Mouse (Mus musculus) macrophage (primary cell): ENCODE data around the gene Ostf1. TPM values are rescaled to one million over a fixed set of nuclear protein-coding genes. Genes with fewer than 3 reads are reported as not detected.
"Not testable (repeated sequence)": the region's sequence is repeated elsewhere in the genome, so short reads cannot be mapped to it uniquely, and the experiment has no call there.

Experiments used
- H3K27ac ChIP-seq: fragments of 350-480 bp; formaldehyde crosslinking; 2 replicates; pipeline ENCODE4 v1.9.0; 2021
- H3K36me3 ChIP-seq: fragments of 350-480 bp; formaldehyde crosslinking; 2 replicates; pipeline ENCODE4 v1.9.0; 2021; ENCODE audit errors: inconsistent target
- H3K4me3 ChIP-seq: fragments of 350-480 bp; formaldehyde crosslinking; 2 replicates; pipeline ENCODE4 v1.9.0; 2021; ENCODE audit errors: inconsistent target
- H3K79me2 ChIP-seq: fragments of 350-480 bp; formaldehyde crosslinking; 2 replicates; pipeline ENCODE4 v1.9.0; 2021; ENCODE audit errors: inconsistent target
- WGBS: methylation state at CpG from one replicate; pipeline ENCODE4 v1.1.7; 2026; ENCODE audit warnings: inconsistent platforms; ENCODE audit not compliant: missing documents; 5-methylcytosine and 5-hydroxymethylcytosine counted together
- polyA plus RNA-seq: library from polyadenylated mRNA; stranded (reverse); fragments of 250-400 nt; gene quantifications from 3 replicates; pipeline ENCODE4 v1.2.4, GENCODE M21; 2018; ENCODE audit warnings: inconsistent platforms

Gene Ostf1
- polyA plus RNA-seq, 1 experiment from 2014 or later: 583 TPM

- WGBS: 100% methylated on average over 5 of the region's 5 CpGs
- Histone ChIP-seq H3K79me2 (peaks cover 100% of the 10 kb centered on the region), H3K27ac (no peak overlapping the region)
Measured at GRCm38 (mm10) chr19:18599650-18600049, 32.0 kb downstream of the Ostf1 start.

GRCm38 (mm10) chr19:18599051-18599450 is 32.6 kb downstream of the Ostf1 start:
- Histone ChIP-seq H3K79me2 (peaks cover 100% of the 10 kb centered on the region), H3K4me3 (no peak overlapping the region), H3K27ac (no peak overlapping the region), H3K36me3 (peaks cover 37% of the 10 kb centered on the region)
- 96% methylated on average over 8 of the region's 8 CpGs for WGBS

More at GRCm38 (mm10) chr19:18599650-18600049, 32.0 kb downstream of the Ostf1 start:
- Histone ChIP-seq H3K4me3 (no peak overlapping the region), H3K36me3 (peaks cover 34% of the 10 kb centered on the region)

GRCm38 (mm10) chr19:18598265-18598926 is 33.2 kb downstream of the Ostf1 start:
- peaks cover 36% of the 10 kb centered on the region; the same call in 1 of the 2 replicates for H3K36me3 ChIP-seq
- no peak overlapping the region for H3K27ac ChIP-seq
- 83% methylated on average over 3 of the region's 3 CpGs for WGBS
- peaks cover 100% of the 10 kb centered on the region for H3K79me2 ChIP-seq
- no peak overlapping the region for H3K4me3 ChIP-seq

GRCm38 (mm10) chr19:18597772-18598171 is 33.9 kb downstream of the Ostf1 start:
- Histone ChIP-seq H3K4me3 (no peak overlapping the region), H3K79me2 (peaks cover 100% of the 10 kb centered on the region), H3K27ac (no peak overlapping the region), H3K36me3 (peaks cover 33% of the 10 kb centered on the region)
- WGBS: 80% methylated on average over 6 of the region's 6 CpGs

GRCm38 (mm10) chr19:18596876-18597275 is 34.7 kb downstream of the Ostf1 start:
- Histone ChIP-seq H3K4me3 (no peak overlapping the region), H3K27ac (no peak overlapping the region), H3K36me3 (peaks cover 33% of the 10 kb centered on the region), H3K79me2 (peaks cover 100% of the 10 kb centered on the region)
- WGBS: 91% methylated on average over 5 of the region's 5 CpGs

GRCm38 (mm10) chr19:18593722-18594121 is 37.9 kb downstream of the Ostf1 start:
- Histone ChIP-seq H3K79me2 (peaks cover 98% of the 10 kb centered on the region), H3K36me3 (peaks cover 54% of the 10 kb centered on the region), H3K27ac (no peak overlapping the region), H3K4me3 (no peak overlapping the region)
- 88% methylated on average over 10 of the region's 10 CpGs for WGBS

- peaks cover 93% of the 10 kb centered on the region for H3K79me2 ChIP-seq
- H3K27ac ChIP-seq: no peak overlapping the region
- WGBS: 93% methylated on average over 6 of the region's 6 CpGs
- no peak overlapping the region for H3K4me3 ChIP-seq
- H3K36me3 ChIP-seq: peaks cover 60% of the 10 kb centered on the region
Measured at GRCm38 (mm10) chr19:18592919-18593318, 38.7 kb downstream of the Ostf1 start.

GRCm38 (mm10) chr19:18590942-18591354 is 40.7 kb downstream of the Ostf1 start:
- WGBS: 25% methylated on average over 5 of the region's 5 CpGs
- peaks cover 79% of the 10 kb centered on the region for H3K36me3 ChIP-seq
- no peak overlapping the region for H3K27ac ChIP-seq
- H3K4me3 ChIP-seq: no peak overlapping the region
- H3K79me2 ChIP-seq: peaks cover 93% of the 10 kb centered on the region

- Histone ChIP-seq H3K36me3 (peaks cover 86% of the 10 kb centered on the region), H3K79me2 (peaks cover 93% of the 10 kb centered on the region), H3K4me3 (no peak overlapping the region), H3K27ac (no peak overlapping the region)
- WGBS: 92% methylated on average over 5 of the region's 5 CpGs
Measured at GRCm38 (mm10) chr19:18590234-18590633, 41.4 kb downstream of the Ostf1 start.

- no peak overlapping the region for H3K27ac ChIP-seq
- H3K4me3 ChIP-seq: no peak overlapping the region
- WGBS: 95% methylated on average over 6 of the region's 8 CpGs
- peaks cover 91% of the 10 kb centered on the region for H3K79me2 ChIP-seq
- H3K36me3 ChIP-seq: peaks cover 89% of the 10 kb centered on the region
Measured at GRCm38 (mm10) chr19:18589276-18589675, 42.3 kb downstream of the Ostf1 start.

GRCm38 (mm10) chr19:18588801-18589200 is 42.8 kb downstream of the Ostf1 start:
- Histone ChIP-seq H3K36me3 (peaks cover 85% of the 10 kb centered on the region), H3K79me2 (peaks cover 87% of the 10 kb centered on the region)
- WGBS: 95% methylated on average over 10 of the region's 10 CpGs
- H3K4me3 ChIP-seq, H3K27ac ChIP-seq: not testable (repeated sequence)

GRCm38 (mm10) chr19:18588243-18588642 is 43.4 kb downstream of the Ostf1 start:
- no CpG with 5 or more reads among the region's 1 CpGs for WGBS
- Histone ChIP-seq H3K27ac (no peak overlapping the region), H3K36me3 (peaks cover 83% of the 10 kb centered on the region), H3K4me3 (no peak overlapping the region), H3K79me2 (peaks cover 81% of the 10 kb centered on the region)

GRCm38 (mm10) chr19:18587118-18587517 is 44.5 kb downstream of the Ostf1 start:
- Histone ChIP-seq H3K79me2 (peaks cover 76% of the 10 kb centered on the region), H3K4me3 (no peak overlapping the region), H3K36me3 (peaks cover 73% of the 10 kb centered on the region), H3K27ac (no peak overlapping the region)
- 95% methylated on average over 9 of the region's 9 CpGs for WGBS

GRCm38 (mm10) chr19:18584621-18585020 is 47.0 kb downstream of the Ostf1 start:
- Histone ChIP-seq H3K4me3 (no peak overlapping the region), H3K36me3 (peaks cover 64% of the 10 kb centered on the region), H3K27ac (no peak overlapping the region), H3K79me2 (peaks cover 55% of the 10 kb centered on the region; the same call in 1 of the 2 replicates)
- WGBS: 89% methylated on average over 6 of the region's 7 CpGs

- Histone ChIP-seq H3K27ac (no peak overlapping the region; the same call in 1 of the 2 replicates), H3K36me3 (peaks cover 59% of the 10 kb centered on the region), H3K4me3 (no peak overlapping the region), H3K79me2 (peaks cover 47% of the 10 kb centered on the region; the same call in 1 of the 2 replicates)
- WGBS: 89% methylated on average over 4 of the region's 4 CpGs
Measured at GRCm38 (mm10) chr19:18583706-18584105, 47.9 kb downstream of the Ostf1 start.
